Mouse (Mus musculus) heart, postnatal 0 days (tissue): ENCODE data around the gene Olfr1174-ps.

Experiments used
- CTCF ChIP-seq: IDR thresholded peaks from 2 replicates; pipeline ENCODE4 v1.5.1; 2016; ENCODE audit warnings: antibody characterized with exemption, control low read depth, low read depth
- EP300 ChIP-seq: IDR thresholded peaks from 2 replicates; pipeline ENCODE4 v1.6.1; 2016; ENCODE audit warnings: antibody characterized with exemption, low read depth

DNA sequence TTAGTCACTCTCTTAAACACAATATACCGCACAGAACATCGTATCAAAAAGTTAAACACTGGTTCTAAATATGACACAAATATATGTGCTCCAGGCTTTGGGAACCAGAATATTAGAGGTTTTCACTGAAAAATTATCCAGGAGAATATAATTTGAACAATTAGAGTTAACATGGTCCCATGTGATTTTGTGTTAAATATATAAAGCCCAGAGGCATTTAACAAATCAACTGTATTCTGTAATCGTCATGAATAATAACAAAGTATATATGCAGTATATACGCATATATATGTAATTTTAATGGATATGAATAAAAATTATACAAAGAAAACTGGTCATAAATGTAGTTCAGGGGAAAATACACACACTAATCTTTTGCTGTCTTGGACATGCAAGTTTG is at the start of gene Olfr1174-ps:
- no peak for TF ChIP-seq CTCF
- TF ChIP-seq EP300, result no peak
